Comparison of ENCODE assay signal across 16 mouse cellular contexts in the genomic region with DNA sequence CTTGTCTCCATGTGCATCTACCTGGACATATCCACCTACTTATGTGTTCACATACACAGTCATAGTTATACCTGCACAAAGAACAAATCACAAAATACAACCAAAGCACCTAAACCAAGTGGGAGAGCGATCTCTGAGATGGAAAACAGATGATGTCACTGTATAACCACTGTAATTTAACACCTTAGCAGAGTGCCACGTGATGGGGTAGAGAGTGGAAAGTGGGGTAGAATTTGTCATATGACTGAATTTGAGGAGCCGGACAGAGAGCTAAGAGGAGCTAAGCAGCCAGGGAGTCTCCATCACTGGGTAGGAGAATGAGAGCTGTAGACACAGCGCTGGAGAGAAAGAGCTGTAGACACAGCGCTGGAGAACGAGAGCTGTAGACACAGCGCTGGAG.
"Had no signal": no experiment of that assay in that cellular context is flagged by ENCODE, and none has a peak within 500 bp of the region (broad histone marks: within the 10 kb centered on the region; RNA-seq: fewer than 3 reads in every experiment).

No protein-coding gene starts in this region.

- DNase-seq: retina, postnatal 1 day; right cerebral cortex, adult 18-20 months; right cerebral cortex, postnatal 14 days; right cerebral cortex, postnatal 25 days; right cerebral cortex, postnatal 4 days; spleen, adult 18-20 months; thymus, adult 18-20 months; thymus, adult 2 months; thymus, postnatal 14 days; thymus, postnatal 25 days; thymus, postnatal 36 days; thymus, postnatal 4 days had no signal

- H3K4me2 ChIP-seq: neural tube, embryonic 13.5 days; neural tube, embryonic 15.5 days; stomach, embryonic 15.5 days had no signal

- H3K4me1 ChIP-seq: neural tube, embryonic 13.5 days; neural tube, embryonic 15.5 days; stomach, embryonic 15.5 days had no signal

- H3K27ac ChIP-seq: neural tube, embryonic 13.5 days; neural tube, embryonic 15.5 days; stomach, embryonic 15.5 days; stomach, postnatal 0 days had no signal

- H3K4me3 ChIP-seq: neural tube, embryonic 13.5 days; neural tube, embryonic 15.5 days; stomach, embryonic 15.5 days had no signal

- H3K9ac ChIP-seq: neural tube, embryonic 13.5 days; neural tube, embryonic 15.5 days; stomach, embryonic 15.5 days had no signal

- H3K27me3 ChIP-seq: neural tube, embryonic 13.5 days; neural tube, embryonic 15.5 days; stomach, embryonic 15.5 days had no signal

- H3K9me3 ChIP-seq: neural tube, embryonic 13.5 days; neural tube, embryonic 15.5 days; stomach, embryonic 15.5 days had no signal

- H3K36me3 ChIP-seq: neural tube, embryonic 13.5 days; neural tube, embryonic 15.5 days; stomach, embryonic 15.5 days had no signal
